Mouse (Mus musculus): ENCODE data around the gene Mfsd6l.

DNA sequence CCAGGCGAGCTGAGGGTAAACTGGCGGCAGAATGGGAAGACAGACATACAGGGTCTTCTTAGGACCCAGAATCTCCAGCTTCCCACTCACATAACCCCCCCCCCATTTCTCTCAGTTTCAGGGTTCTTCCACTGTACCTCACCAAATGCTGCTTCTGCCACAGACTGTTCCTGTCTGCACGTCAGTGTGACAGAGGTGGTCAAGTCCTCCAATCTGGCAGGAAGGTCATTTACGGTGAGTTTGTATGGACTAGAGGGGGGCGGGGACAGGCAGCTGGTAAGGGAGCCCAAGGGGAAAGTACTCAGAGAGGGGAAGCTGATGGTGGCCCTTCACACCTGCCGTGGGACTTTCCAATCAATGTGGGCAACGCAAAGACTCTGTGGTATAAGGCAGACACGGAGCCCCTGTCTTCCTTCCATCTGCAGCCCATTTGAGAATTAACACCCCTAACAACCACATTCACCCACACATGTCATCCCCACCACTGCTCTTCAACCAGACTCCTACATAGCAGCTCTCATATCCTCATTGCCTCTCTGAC is 10.2 kb upstream of the Mfsd6l start:
- TF ChIP-seq CTCF (IDR thresholded peaks at IDR 0.05) = no peak
- no peak for TF ChIP-seq EP300 (IDR thresholded peaks at IDR 0.05)
